In genomic region chr9:16352486-16353048, GRCm38 (mm10) we compare ENCODE assay signal across 11 mouse cellular contexts.
DNase-seq lines count a peak whose midpoint lies in the region; ATAC-seq lines count a peak whose summit lies in the region.
"Had no signal": no experiment of that assay in that cellular context is flagged by ENCODE, and none has a peak within 500 bp of the region (broad histone marks: within the 10 kb centered on the region; RNA-seq: fewer than 3 reads in every experiment).

No protein-coding gene starts in this region.

- DNase-seq in embryonic facial prominence, embryonic 14.5 days (ENCODE audit: low spot score), result peak; percentile 16
- no peak for DNase-seq in embryonic facial prominence, embryonic 10.5 days (ENCODE audit: low spot score)
- no peak for DNase-seq in hindbrain, embryonic 10.5 days (ENCODE audit: low spot score)
- DNase-seq in retina, postnatal 1 day, result peak; percentile 95
- DNase-seq in adrenal gland, adult (ENCODE audit: inconsistent age in 2 of 2, low spot score in 1 of 2), result no peak
- no peak for DNase-seq in limb, embryonic 10.5 days (ENCODE audit: low spot score)
- DNase-seq in heart, postnatal 14 days, result no peak
- DNase-seq: gastrocnemius, postnatal 25 days had no signal

- peak; percentile 68; the same call in 1 of the 2 replicates for ATAC-seq in embryonic facial prominence, embryonic 14.5 days (ENCODE audit: low read depth)
- ATAC-seq in midbrain, embryonic 12.5 days (ENCODE audit: low FRiP score, low read depth), result peak; percentile 61
- ATAC-seq: Patski had no signal

- no peak overlapping the region for H3K4me2 ChIP-seq in embryonic facial prominence, embryonic 14.5 days (ENCODE audit: low read depth, low read length)
- peak overlapping the region; percentile 38 for H3K4me2 ChIP-seq in midbrain, embryonic 12.5 days (replicated peaks)
- H3K4me2 ChIP-seq: heart, embryonic 12.5 days had no signal

- 61% methylated on average over 4 of the region's 4 CpGs for WGBS in embryonic facial prominence, embryonic 14.5 days
- 45% methylated on average over 4 of the region's 4 CpGs for WGBS in embryonic facial prominence, embryonic 10.5 days
- 36% methylated on average over 4 of the region's 4 CpGs for WGBS in hindbrain, embryonic 10.5 days
- 39% methylated on average over 3 of the region's 4 CpGs for WGBS in midbrain, embryonic 12.5 days
- WGBS in limb, embryonic 10.5 days, result 47% methylated on average over 4 of the region's 4 CpGs

- H3K27ac ChIP-seq in embryonic facial prominence, embryonic 14.5 days (replicated peaks; ENCODE audit: low read depth, low read length), result no peak overlapping the region
- no peak overlapping the region; the same call in 1 of the 2 replicates for H3K27ac ChIP-seq in embryonic facial prominence, embryonic 10.5 days (replicated peaks)
- peak overlapping the region; percentile 81 for H3K27ac ChIP-seq in hindbrain, embryonic 10.5 days
- peak overlapping the region; percentile 63 for H3K27ac ChIP-seq in midbrain, embryonic 12.5 days (replicated peaks)
- H3K27ac ChIP-seq in limb, embryonic 10.5 days, result no peak overlapping the region

- no peaks in the 10 kb centered on the region for H3K9me3 ChIP-seq in embryonic facial prominence, embryonic 14.5 days (ENCODE audit: control insufficient read depth, low read length)
- no peaks in the 10 kb centered on the region for H3K9me3 ChIP-seq in embryonic facial prominence, embryonic 10.5 days
- no peaks in the 10 kb centered on the region for H3K9me3 ChIP-seq in hindbrain, embryonic 10.5 days
- H3K9me3 ChIP-seq in midbrain, embryonic 12.5 days, result no peaks in the 10 kb centered on the region
- H3K9me3 ChIP-seq in limb, embryonic 10.5 days (replicated peaks), result no peaks in the 10 kb centered on the region
- H3K9me3 ChIP-seq: heart, embryonic 12.5 days had no signal

- H3K4me1 ChIP-seq in embryonic facial prominence, embryonic 14.5 days (ENCODE audit: control insufficient read depth, insufficient read depth, low read length), result no peaks in the 10 kb centered on the region
- H3K4me1 ChIP-seq in embryonic facial prominence, embryonic 10.5 days, result peaks cover 15% of the 10 kb centered on the region
- H3K4me1 ChIP-seq in hindbrain, embryonic 10.5 days (replicated peaks), result peaks cover 38% of the 10 kb centered on the region
- H3K4me1 ChIP-seq in midbrain, embryonic 12.5 days, result peaks cover 33% of the 10 kb centered on the region
- H3K4me1 ChIP-seq in limb, embryonic 10.5 days, result no peaks in the 10 kb centered on the region
- H3K4me1 ChIP-seq: heart, embryonic 12.5 days had no signal

- no peaks in the 10 kb centered on the region for H3K36me3 ChIP-seq in embryonic facial prominence, embryonic 14.5 days (ENCODE audit: control insufficient read depth, insufficient read depth, low read length)
- H3K36me3 ChIP-seq in embryonic facial prominence, embryonic 10.5 days (replicated peaks), result no peaks in the 10 kb centered on the region
- H3K36me3 ChIP-seq in hindbrain, embryonic 10.5 days, result no peaks in the 10 kb centered on the region
- no peaks in the 10 kb centered on the region for H3K36me3 ChIP-seq in midbrain, embryonic 12.5 days
- H3K36me3 ChIP-seq in limb, embryonic 10.5 days, result no peaks in the 10 kb centered on the region
- H3K36me3 ChIP-seq: heart, embryonic 12.5 days had no signal

- H3K9ac ChIP-seq in embryonic facial prominence, embryonic 14.5 days (ENCODE audit: low read depth, low read length), result no peak overlapping the region
- no peak overlapping the region for H3K9ac ChIP-seq in midbrain, embryonic 12.5 days (replicated peaks)
- H3K9ac ChIP-seq: heart, embryonic 12.5 days had no signal

- H3K4me3 ChIP-seq in embryonic facial prominence, embryonic 14.5 days (ENCODE audit: low read depth, low read length), result no peak overlapping the region
- H3K4me3 ChIP-seq in embryonic facial prominence, embryonic 10.5 days, result no peak overlapping the region
- H3K4me3 ChIP-seq in hindbrain, embryonic 10.5 days, result peak overlapping the region; percentile 34
- H3K4me3 ChIP-seq in midbrain, embryonic 12.5 days, result no peak overlapping the region
- H3K4me3 ChIP-seq in limb, embryonic 10.5 days, result no peak overlapping the region
- H3K4me3 ChIP-seq: heart, embryonic 12.5 days had no signal

- intact Hi-C loops in heart, postnatal 14 days (cut with DNase I), result no loop called here

- H3K27me3 ChIP-seq in embryonic facial prominence, embryonic 14.5 days (replicated peaks; ENCODE audit: control insufficient read depth, insufficient read depth, low read length), result no peaks in the 10 kb centered on the region
- no peaks in the 10 kb centered on the region for H3K27me3 ChIP-seq in embryonic facial prominence, embryonic 10.5 days (replicated peaks; ENCODE audit: low read depth, poor library complexity, severe bottlenecking)
- no peaks in the 10 kb centered on the region for H3K27me3 ChIP-seq in hindbrain, embryonic 10.5 days (ENCODE audit: insufficient read depth, poor library complexity, severe bottlenecking)
- H3K27me3 ChIP-seq in midbrain, embryonic 12.5 days, result no peaks in the 10 kb centered on the region
- H3K27me3 ChIP-seq in limb, embryonic 10.5 days (ENCODE audit: low read depth, poor library complexity, severe bottlenecking), result no peaks in the 10 kb centered on the region
- H3K27me3 ChIP-seq: heart, embryonic 12.5 days; Patski had no signal

Comparison
In these comparisons a context has a peak if more than half of its experiments do, and no peak if none do; other contexts are left out.
1. DNase-seq: peak in embryonic facial prominence, embryonic 14.5 days (single experiment) and retina, postnatal 1 day (single experiment); none in embryonic facial prominence, embryonic 10.5 days (single experiment), hindbrain, embryonic 10.5 days (single experiment), adrenal gland, adult (0 of 2), limb, embryonic 10.5 days (single experiment) and heart, postnatal 14 days (0 of 2).
2. H3K27ac ChIP-seq: peak in hindbrain, embryonic 10.5 days (single experiment) and midbrain, embryonic 12.5 days (single experiment); none in embryonic facial prominence, embryonic 14.5 days (single experiment), embryonic facial prominence, embryonic 10.5 days (single experiment) and limb, embryonic 10.5 days (single experiment).